Mouse (Mus musculus) testis, adult 2 months (tissue): ENCODE measurements around the gene Filip1. TPM values are rescaled to one million over a fixed set of nuclear protein-coding genes. Genes with fewer than 3 reads are reported as not detected.

Source experiments
- H3K27ac ChIP-seq: fragments of 200-500 bp; 2 replicates; pipeline ENCODE4 v1.5.1; 2012; ENCODE audit warnings: low read depth, low read length; ENCODE audit not compliant: control insufficient read depth, insufficient read depth
- H3K27me3 ChIP-seq: fragments of 200-500 bp; 2 replicates; pipeline ENCODE4 v1.6.1; 2012; ENCODE audit warnings: mild to moderate bottlenecking, low read length, moderate library complexity; ENCODE audit not compliant: control insufficient read depth, insufficient read depth
- H3K36me3 ChIP-seq: fragments of 200-500 bp; 2 replicates; pipeline ENCODE4 v1.6.1; 2012; ENCODE audit warnings: mild to moderate bottlenecking, low read length; ENCODE audit not compliant: control insufficient read depth, insufficient read depth
- H3K4me1 ChIP-seq: fragments of 200-500 bp; 2 replicates; pipeline ENCODE4 v1.6.1; 2012; ENCODE audit warnings: low read length; ENCODE audit not compliant: control insufficient read depth, insufficient read depth
- H3K4me3 ChIP-seq: fragments of 200-500 bp; 2 replicates; pipeline ENCODE4 v1.5.1; 2012; ENCODE audit warnings: low read depth, mild to moderate bottlenecking, low read length, moderate library complexity, mixed read lengths; ENCODE audit not compliant: control insufficient read depth
- CTCF ChIP-seq: fragments of 200-500 bp; IDR thresholded peaks from 2 replicates; pipeline ENCODE4 v1.5.1; 2012; ENCODE audit warnings: low read depth, mild to moderate bottlenecking, inconsistent platforms, low read length, moderate library complexity; ENCODE audit not compliant: control insufficient read depth, insufficient read depth, insufficient replicate concordance
- POLR2A ChIP-seq: fragments of 200-500 bp; IDR thresholded peaks from 2 replicates; pipeline ENCODE4 v1.6.1; 2012; ENCODE audit warnings: low read depth, mild to moderate bottlenecking, inconsistent platforms, low read length, moderate library complexity; ENCODE audit not compliant: control insufficient read depth
- polyA plus RNA-seq: library from polyadenylated mRNA; depleted of rRNA; stranded (reverse); fragments of >200 nt; gene quantifications from 2 replicates; pipeline ENCODE4 v1.2.3, GENCODE M21; 2012; rRNA removed

Filip1 gene
- polyA plus RNA-seq, 1 experiment: 6.8 TPM

GRCm38 (mm10) chr9:79765329-79765728, 247.3 kb downstream of the Filip1 start:
- no peaks in the 10 kb centered on the region for H3K4me1 ChIP-seq

More at GRCm38 (mm10) chr9:79765329-79765728, 247.3 kb downstream of the Filip1 start:
- H3K27ac ChIP-seq: no peak overlapping the region
- no peak overlapping the region for H3K4me3 ChIP-seq
- no peaks in the 10 kb centered on the region for H3K27me3 ChIP-seq
- no peaks in the 10 kb centered on the region for H3K36me3 ChIP-seq
- TF ChIP-seq CTCF (no peak), POLR2A (no peak)

Other genes with a start within 250 kb of the Filip1 start
- gene Tmem30a, start 219.3 kb downstream of the Filip1 start, polyA plus RNA-seq: 54.2 and 59.8 TPM in 2 replicates
- gene Senp6, start 54.1 kb upstream of the Filip1 start, polyA plus RNA-seq: 18.8 and 20.9 TPM in 2 replicates
- gene Myo6, start 152.2 kb upstream of the Filip1 start, polyA plus RNA-seq: 6.3 and 6.7 TPM in 2 replicates